Mouse (Mus musculus) olfactory bulb, adult 2 months (tissue): ENCODE data around the gene Utp20.
"Not testable (repeated sequence)": the region's sequence is repeated elsewhere in the genome, so short reads cannot be mapped to it uniquely, and the experiment has no call there.

Experiments used
- CTCF ChIP-seq: fragments of 200-500 bp; IDR thresholded peaks from 2 replicates; pipeline ENCODE4 v1.5.1; 2012; ENCODE audit warnings: low read depth, mild to moderate bottlenecking, low read length, moderate library complexity; ENCODE audit not compliant: insufficient read depth
- POLR2A ChIP-seq: fragments of 200-500 bp; IDR thresholded peaks from 2 replicates; pipeline ENCODE4 v1.6.1; 2012; ENCODE audit warnings: mild to moderate bottlenecking, low read depth, low read length, moderate library complexity; ENCODE audit not compliant: insufficient read depth

GRCm38 (mm10) chr10:88739074-88739473 lies 87.5 kb downstream of the Utp20 start:
- not testable (repeated sequence) for TF ChIP-seq POLR2A, CTCF
